Mouse (Mus musculus): ENCODE results near the gene Fmc1. TPM values are rescaled to one million over a fixed set of nuclear protein-coding genes. Genes with fewer than 3 reads are reported as not detected.

Gene Fmc1
- polyA plus RNA-seq, 3 experiments from 2014 or later: 56.4 to 72.0 (median 58.3) TPM

DNA sequence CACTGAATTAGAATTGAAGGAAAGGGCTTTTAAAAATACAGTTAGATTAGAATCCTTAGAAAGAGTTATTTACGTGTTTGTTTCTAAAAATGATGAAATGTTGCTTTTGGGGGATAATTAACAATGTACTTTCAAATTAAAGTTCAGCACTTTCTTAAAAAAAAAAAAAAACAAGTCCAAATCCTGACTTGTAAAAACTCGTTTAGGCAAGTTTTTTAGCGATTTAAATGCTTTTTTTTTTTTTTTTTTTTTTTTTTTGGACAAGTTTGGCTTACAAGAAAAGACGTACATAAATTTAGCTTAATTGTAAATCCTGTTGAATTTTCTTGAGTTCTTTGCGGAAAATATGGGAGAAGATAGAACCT lies 19.3 kb downstream of the Fmc1 start:
- no peak for ATAC-seq

DNA sequence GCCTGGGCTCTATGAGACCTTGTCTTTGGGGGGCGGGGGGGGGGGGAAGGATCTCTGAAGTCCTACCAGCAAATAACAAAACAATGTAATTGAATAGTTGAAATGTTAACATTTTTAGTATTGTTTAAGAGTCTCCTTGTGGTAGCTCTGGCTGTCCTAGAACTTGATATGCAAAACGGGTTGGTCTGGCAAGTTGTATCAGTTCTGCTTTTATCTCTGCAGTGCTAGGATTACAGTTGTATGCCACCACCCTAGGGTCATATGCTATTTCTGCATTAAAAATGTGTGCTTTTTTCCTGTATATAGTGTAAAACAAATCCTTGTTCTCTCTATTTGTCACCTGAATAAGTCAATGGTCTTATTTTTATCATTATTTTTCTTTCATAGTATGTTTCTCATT lies 42.8 kb downstream of the Fmc1 start:
- no peak for ATAC-seq

DNA sequence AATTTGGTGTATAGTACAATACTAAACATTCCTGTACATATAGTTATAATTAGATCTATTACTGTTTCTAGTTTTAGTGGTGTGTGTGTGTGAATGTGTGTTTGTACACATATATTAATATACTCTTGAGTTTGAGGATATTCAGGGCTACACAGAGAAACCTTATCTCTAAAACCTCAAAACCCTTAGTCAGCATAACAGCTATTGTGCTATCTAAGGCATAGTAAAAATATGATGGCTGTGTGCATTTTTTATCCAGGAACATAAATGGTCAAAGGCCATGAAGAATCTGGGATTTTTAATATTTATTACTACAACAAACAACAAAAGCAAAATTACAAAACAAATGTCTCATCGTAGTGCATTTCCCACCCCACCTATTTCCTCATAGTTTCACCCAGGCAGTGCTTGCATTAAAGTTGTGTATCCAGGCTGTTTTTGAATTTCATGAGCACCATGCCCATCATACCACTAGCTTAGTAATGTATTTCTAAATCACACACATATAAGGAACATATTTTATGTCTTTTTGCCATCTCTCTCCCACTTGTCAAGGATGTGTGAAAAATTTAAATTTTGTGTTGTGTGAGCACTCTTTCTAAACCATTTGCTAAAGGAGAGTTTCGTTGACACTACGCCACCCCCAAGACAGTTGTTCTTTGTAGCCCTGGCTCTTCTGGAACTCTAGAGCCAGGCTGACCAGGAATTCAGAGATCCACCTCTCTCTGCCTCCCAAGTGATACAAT lies 47.0 kb downstream of the Fmc1 start:
- ATAC-seq: no peak

DNA sequence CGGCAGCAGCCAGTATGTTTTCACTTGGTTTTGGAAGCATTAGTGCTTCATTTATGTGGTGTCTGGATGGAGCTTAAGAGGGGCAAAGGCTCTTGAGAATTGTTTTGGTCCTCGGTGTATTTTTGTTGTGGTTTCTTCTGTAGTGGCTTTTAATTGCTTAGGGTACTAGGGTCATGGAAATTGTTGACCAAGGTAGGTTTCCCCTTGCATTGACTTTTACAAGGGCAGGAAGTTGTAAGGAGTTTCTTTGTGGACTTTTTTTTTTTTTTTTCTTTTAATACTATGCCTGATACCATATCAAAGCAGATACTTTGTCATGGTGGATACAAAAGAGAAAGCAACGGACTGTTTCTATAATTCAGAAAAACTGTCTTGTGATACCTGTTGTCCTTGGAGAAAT lies 48.4 kb downstream of the Fmc1 start:
- ATAC-seq: peak; percentile 77

Other genes starting within 250 kb of the Fmc1 start
- under 1 TPM; 0.16 to 0.50 (median 0.47) TPM for gene Zc3hav1l, start 234.2 kb upstream of the Fmc1 start, polyA plus RNA-seq (2017; shearing (Covaris generic))
- gene Zc3hav1, start 178.9 kb upstream of the Fmc1 start, polyA plus RNA-seq (2017; shearing (Covaris generic)): 100 to 1,000 TPM; 163 to 188 (median 167) TPM
- under 1 TPM in 1 of 3 experiments, not detected in 2; 0.14 TPM for gene Ttc26, start 152.0 kb upstream of the Fmc1 start, polyA plus RNA-seq (2017; shearing (Covaris generic))
- 10 to 100 TPM; 15.1 to 28.9 (median 23.5) TPM for gene Ubn2, start 99.6 kb upstream of the Fmc1 start, polyA plus RNA-seq (2017; shearing (Covaris generic))
- 100 to 1,000 TPM in 2 of 3 experiments, 10 to 100 TPM in 1; 77.5 to 211 (median 151) TPM for gene Luc7l2, start 17.8 kb downstream of the Fmc1 start, polyA plus RNA-seq (2017; shearing (Covaris generic))
- gene Klrg2, start 103.7 kb downstream of the Fmc1 start, polyA plus RNA-seq (2017; shearing (Covaris generic)): not detected
- under 1 TPM in 1 of 3 experiments, not detected in 2; 0.25 TPM for gene Clec2l, start 129.6 kb downstream of the Fmc1 start, polyA plus RNA-seq (2017; shearing (Covaris generic))